Mouse (Mus musculus) MEL (cell line): ENCODE results near the gene Cldn10. TPM values are rescaled to one million over a fixed set of nuclear protein-coding genes. Genes with fewer than 3 reads are reported as not detected.

ENCODE experiments used
- DNase-seq: peaks from one replicate; pipeline ENCODE4 v3.0.0; 2011; ENCODE audit warnings: low read depth, low spot score
- H3K27ac ChIP-seq: 2 replicates; pipeline ENCODE4 v1.5.1; 2012; ENCODE audit warnings: low read depth, mild to moderate bottlenecking, control low read depth, low read length, moderate library complexity; ENCODE audit not compliant: control insufficient read depth
- H3K27me3 ChIP-seq, 2 experiments: fragments of 150-350 bp in 1 of 2; sonication (generic) in 1 of 2; 2 replicates each; pipeline ENCODE4 v1.6.1; 2012; ENCODE audit warnings: low read length in 2 of 2, mild to moderate bottlenecking in 2 of 2, improper control_type of control experiment in 1 of 2, moderate library complexity in 1 of 2; ENCODE audit not compliant: insufficient read depth in 2 of 2, control insufficient read depth in 1 of 2
- H3K36me3 ChIP-seq, 2 experiments: 2 replicates each; pipeline ENCODE4 v1.6.1; 2012 to 2014; ENCODE audit warnings: low read length in 2 of 2, improper control_type of control experiment in 1 of 2, inconsistent platforms in 1 of 2, mild to moderate bottlenecking in 1 of 2; ENCODE audit not compliant: insufficient read depth in 2 of 2, control insufficient read depth in 1 of 2
- H3K4me1 ChIP-seq, 2 experiments: fragments of 150-350 bp in 1 of 2; sonication (generic) in 1 of 2; 2 replicates each; pipeline ENCODE4 v1.6.1; 2012; ENCODE audit warnings: low read length in 2 of 2, improper control_type of control experiment in 1 of 2, mild to moderate bottlenecking in 1 of 2; ENCODE audit not compliant: insufficient read depth in 2 of 2, control insufficient read depth in 1 of 2
- H3K4me3 ChIP-seq, 2 experiments: fragments of 150-350 bp in 1 of 2; sonication (generic) in 1 of 2; 2 replicates each; pipeline ENCODE4 v1.5.1; 2012; ENCODE audit warnings: low read depth in 2 of 2, low read length in 2 of 2, mild to moderate bottlenecking in 2 of 2, moderate library complexity in 2 of 2, control low read depth in 1 of 2, improper control_type of control experiment in 1 of 2; ENCODE audit not compliant: control insufficient read depth in 1 of 2, insufficient read depth in 1 of 2
- H3K79me2 ChIP-seq: 2 replicates; pipeline ENCODE4 v1.6.1; 2012; ENCODE audit warnings: mild to moderate bottlenecking, low read length, moderate library complexity; ENCODE audit not compliant: control insufficient read depth, poor library complexity, insufficient read depth
- H3K9ac ChIP-seq: 2 replicates; pipeline ENCODE4 v1.6.1; 2012; ENCODE audit warnings: low read depth, mild to moderate bottlenecking, control low read depth, low read length, moderate library complexity; ENCODE audit not compliant: control insufficient read depth, poor library complexity, severe bottlenecking
- H3K9me3 ChIP-seq: fragments of 150-350 bp; sonication (generic); replicated peaks from 2 replicates; pipeline ENCODE4 v1.6.1; 2012; ENCODE audit warnings: mild to moderate bottlenecking, low read length, improper control_type of control experiment, moderate library complexity; ENCODE audit not compliant: insufficient read depth
- BHLHE40 ChIP-seq: IDR thresholded peaks from 2 replicates; pipeline ENCODE4 v1.6.1; 2012; ENCODE audit warnings: low read depth, mild to moderate bottlenecking, inconsistent platforms, low read length, improper control_type of control experiment, borderline replicate concordance
- CHD1 ChIP-seq: IDR thresholded peaks from 2 replicates; pipeline ENCODE4 v1.6.1; 2012; ENCODE audit warnings: low read depth, mild to moderate bottlenecking, inconsistent platforms, low read length, improper control_type of control experiment
- CHD2 ChIP-seq: IDR thresholded peaks from 2 replicates; pipeline ENCODE4 v1.6.1; 2011; ENCODE audit warnings: low read length, improper control_type of control experiment
- CTCF ChIP-seq, 3 experiments: IDR thresholded peaks in 2 of 3; conservative IDR thresholded peaks in 1 of 3; 2 replicates each; pipeline ENCODE4 v1.5.1; 2011 to 2012; ENCODE audit warnings: low read length in 3 of 3, low read depth in 2 of 3, mild to moderate bottlenecking in 2 of 3, improper control_type of control experiment in 1 of 3, inconsistent platforms in 1 of 3, mixed read lengths in 1 of 3, moderate library complexity in 1 of 3; ENCODE audit not compliant: control insufficient read depth in 1 of 3, insufficient read depth in 1 of 3, poor library complexity in 1 of 3, severe bottlenecking in 1 of 3
- ETS1 ChIP-seq: IDR thresholded peaks from 2 replicates; pipeline ENCODE4 v1.6.1; 2012; ENCODE audit warnings: low read depth, mild to moderate bottlenecking, inconsistent platforms, low read length, improper control_type of control experiment, moderate library complexity
- GATA1 ChIP-seq: IDR thresholded peaks from 2 replicates; pipeline ENCODE4 v1.6.1; 2011; ENCODE audit warnings: low read depth, low read length, improper control_type of control experiment
- HCFC1 ChIP-seq: IDR thresholded peaks from 2 replicates; pipeline ENCODE4 v1.6.1; 2012; ENCODE audit warnings: low read depth, mild to moderate bottlenecking, inconsistent platforms, low read length, improper control_type of control experiment, moderate library complexity
- MAFK ChIP-seq: IDR thresholded peaks from 2 replicates; pipeline ENCODE4 v1.6.1; 2011; ENCODE audit warnings: low read depth, mild to moderate bottlenecking, low read length, improper control_type of control experiment, borderline replicate concordance
- MAX ChIP-seq: IDR thresholded peaks from 2 replicates; pipeline ENCODE4 v1.6.1; 2011; ENCODE audit warnings: low read length, improper control_type of control experiment
- MXI1 ChIP-seq: IDR thresholded peaks from 2 replicates; pipeline ENCODE4 v1.6.1; 2011; ENCODE audit warnings: mild to moderate bottlenecking, low read depth, low read length, improper control_type of control experiment
- MYB ChIP-seq: IDR thresholded peaks from 2 replicates; pipeline ENCODE4 v1.6.1; 2011; ENCODE audit warnings: mild to moderate bottlenecking, low read depth, low read length, improper control_type of control experiment
- MYC ChIP-seq: IDR thresholded peaks from 2 replicates; pipeline ENCODE4 v1.6.1; 2011; ENCODE audit warnings: low read depth, mild to moderate bottlenecking, low read length, improper control_type of control experiment, moderate library complexity
- NELFE ChIP-seq: IDR thresholded peaks from 2 replicates; pipeline ENCODE4 v1.6.1; 2011; ENCODE audit warnings: low read depth, low read length, improper control_type of control experiment
- NRF1 ChIP-seq: IDR thresholded peaks from 2 replicates; pipeline ENCODE4 v1.6.1; 2014; ENCODE audit warnings: low read depth, mild to moderate bottlenecking, inconsistent platforms, low read length, improper control_type of control experiment, moderate library complexity; ENCODE audit not compliant: poor library complexity, insufficient read depth, severe bottlenecking
- POLR2A ChIP-seq, 2 experiments: IDR thresholded peaks; 2 replicates each; pipeline ENCODE4 v1.6.1; 2011 to 2012; ENCODE audit warnings: low read length in 2 of 2, mild to moderate bottlenecking in 2 of 2, control low read depth in 1 of 2, improper control_type of control experiment in 1 of 2, low read depth in 1 of 2, moderate library complexity in 1 of 2; ENCODE audit not compliant: control insufficient read depth in 1 of 2, insufficient read depth in 1 of 2, poor library complexity in 1 of 2
- POLR2AphosphoS2 ChIP-seq: IDR thresholded peaks from 2 replicates; pipeline ENCODE4 v1.6.1; 2011; ENCODE audit warnings: low read length, improper control_type of control experiment
- POLR2AphosphoS5 ChIP-seq: IDR thresholded peaks from 2 replicates; pipeline ENCODE4 v1.6.1; 2012; ENCODE audit warnings: low read depth, borderline replicate concordance, mild to moderate bottlenecking, inconsistent platforms, low read length, moderate library complexity, mixed read lengths
- RAD21 ChIP-seq: IDR thresholded peaks from 2 replicates; pipeline ENCODE4 v1.6.1; 2011; ENCODE audit warnings: mild to moderate bottlenecking, low read depth, low read length, improper control_type of control experiment
- RCOR1 ChIP-seq: IDR thresholded peaks from 2 replicates; pipeline ENCODE4 v1.6.1; 2012; ENCODE audit warnings: low read depth, mild to moderate bottlenecking, inconsistent platforms, low read length, improper control_type of control experiment
- SMC3 ChIP-seq: IDR thresholded peaks from 2 replicates; pipeline ENCODE4 v1.6.1; 2011; ENCODE audit warnings: low read depth, low read length, improper control_type of control experiment
- TCF12 ChIP-seq: IDR thresholded peaks from 2 replicates; pipeline ENCODE4 v1.6.1; 2014; ENCODE audit warnings: low read depth, mild to moderate bottlenecking, inconsistent platforms, low read length, improper control_type of control experiment, moderate library complexity
- USF1 ChIP-seq: IDR thresholded peaks from 2 replicates; pipeline ENCODE4 v1.6.1; 2014; ENCODE audit warnings: low read depth, mild to moderate bottlenecking, inconsistent platforms, low read length, improper control_type of control experiment, moderate library complexity
- USF2 ChIP-seq, 2 experiments: IDR thresholded peaks; 2 replicates each; pipeline ENCODE4 v1.6.1; 2011 to 2012; ENCODE audit warnings: improper control_type of control experiment in 2 of 2, low read length in 2 of 2, borderline replicate concordance in 1 of 2, inconsistent platforms in 1 of 2, low read depth in 1 of 2, mild to moderate bottlenecking in 1 of 2; ENCODE audit not compliant: insufficient read depth in 1 of 2
- ZC3H11A ChIP-seq: IDR thresholded peaks from 2 replicates; pipeline ENCODE4 v1.6.1; 2012; ENCODE audit warnings: low read depth, mild to moderate bottlenecking, inconsistent platforms, low read length, improper control_type of control experiment
- ZNF384 ChIP-seq: IDR thresholded peaks from 2 replicates; pipeline ENCODE4 v1.6.1; 2012; ENCODE audit warnings: low read depth, mild to moderate bottlenecking, inconsistent platforms, low read length, improper control_type of control experiment
- polyA plus RNA-seq, 2 experiments: library from polyadenylated mRNA; stranded (reverse) in 1 of 2; unstranded in 1 of 2; fragments of >175 nt in 1 of 2; fragments of >200 nt in 1 of 2; gene quantifications; 2 replicates each; pipeline versions ENCODE4 v1.2.1 to v1.2.4; 2012; ENCODE audit warnings: low replicate concordance in 2 of 2, low read depth in 1 of 2; ENCODE audit not compliant: insufficient read length in 2 of 2, insufficient read depth in 1 of 2, missing spikeins in 1 of 2
- total RNA-seq: library from RNA; depleted of rRNA; stranded (reverse); fragments of 300-350 nt; gene quantifications from 2 replicates; pipeline ENCODE4 v1.2.3, GENCODE M21; 2012

Gene Cldn10
- total and polyA plus RNA-seq, 3 experiments: 0.17 TPM; not detected in 2

- H3K9ac ChIP-seq: peak overlapping the region; percentile 73
- TF ChIP-seq RAD21 (peak; percentile 48), BHLHE40 (no peak), CHD2 (no peak), TCF12 (no peak), CTCF (IDR thresholded peaks at IDR 0.05 in 2 of 3, conservative IDR thresholded peaks at IDR 0.05 in 1 of 3; ENCODE audit: control insufficient read depth in 1 of 3, insufficient read depth in 1 of 3, low read depth in 2 of 3, low read length in 3 of 3, poor library complexity in 1 of 3, severe bottlenecking in 1 of 3) (peak; percentile 44 to 60 (median 46)), MYB (no peak), ZC3H11A (0 out of 2 replicates have a peak, but pooled peaks have one; percentile 38), MAX (no peak), SMC3 (peak; percentile 40; the same call in 1 of the 2 replicates), MAFK (peak; percentile 25; the same call in 1 of the 2 replicates)
- no peaks in the 10 kb centered on the region for H3K27me3 ChIP-seq
- H3K79me2 ChIP-seq: no peaks in the 10 kb centered on the region
- H3K4me3 ChIP-seq: peak overlapping the region; percentile 60 to 64
- H3K4me1 ChIP-seq: peaks cover 0 to 7% of the 10 kb centered on the region in 2 experiments; a peak in 2 of 4 replicates
- H3K36me3 ChIP-seq: peaks cover 0 to 9% of the 10 kb centered on the region in 2 experiments; a peak in 2 of 4 replicates
- H3K9me3 ChIP-seq: no peaks in the 10 kb centered on the region
- no peak overlapping the region for H3K27ac ChIP-seq
- peak; percentile 76 for DNase-seq
Measured at GRCm38 (mm10) chr14:118910332-118911222, 122.9 kb downstream of the Cldn10 start.

DNA sequence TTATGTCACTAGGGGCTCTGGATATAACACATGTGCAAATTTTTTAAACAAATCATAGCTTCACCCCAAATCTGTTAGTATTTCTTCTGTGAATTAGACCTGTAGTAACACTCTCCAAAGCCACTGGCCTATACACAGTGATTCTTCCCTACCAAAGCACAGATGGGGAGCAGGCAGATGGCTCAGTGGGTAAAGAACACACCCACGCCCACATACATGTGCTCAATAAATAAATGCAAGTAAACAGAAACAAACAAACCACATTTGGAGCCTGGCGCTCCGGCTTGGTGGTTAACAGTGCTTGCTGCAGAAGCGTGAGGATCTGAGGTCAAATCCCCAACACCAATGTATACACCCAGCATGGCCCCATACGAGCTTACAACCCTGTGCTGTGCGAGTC is 123.8 kb downstream of the Cldn10 start:
- H3K4me1 ChIP-seq: peaks cover 0 to 7% of the 10 kb centered on the region in 2 experiments; a peak in 2 of 4 replicates
- TF ChIP-seq NELFE: no peak
- TF ChIP-seq MXI1: no peak
- TF ChIP-seq POLR2A (IDR thresholded peaks at IDR 0.05; ENCODE audit: control insufficient read depth in 1 of 2, insufficient read depth in 1 of 2, low read depth in 1 of 2, low read length in 2 of 2, poor library complexity in 1 of 2): no peak
- no peak for TF ChIP-seq MAFK
- no peak for TF ChIP-seq CHD1
- no peak for TF ChIP-seq POLR2AphosphoS5
- no peak for TF ChIP-seq HCFC1
- no peak for TF ChIP-seq MAX
- no peak for TF ChIP-seq MYC
- no peak for TF ChIP-seq CHD2
- no peak for TF ChIP-seq RCOR1
- no peak for TF ChIP-seq USF1
- no peak for TF ChIP-seq ZNF384
- no peak for TF ChIP-seq NRF1
- TF ChIP-seq USF2 (IDR thresholded peaks at IDR 0.05; ENCODE audit: borderline replicate concordance in 1 of 2, insufficient read depth in 1 of 2, low read depth in 1 of 2, low read length in 2 of 2): no peak
- no peak for TF ChIP-seq ETS1
- no peak for TF ChIP-seq GATA1
- TF ChIP-seq POLR2AphosphoS2: no peak
- peaks cover 0 to 9% of the 10 kb centered on the region in 2 experiments; a peak in 2 of 4 replicates for H3K36me3 ChIP-seq
- H3K27me3 ChIP-seq: no peaks in the 10 kb centered on the region
- no peak for DNase-seq
- H3K27ac ChIP-seq: no peak overlapping the region
- no peaks in the 10 kb centered on the region for H3K79me2 ChIP-seq
- H3K4me3 ChIP-seq: no peak overlapping the region
- H3K9ac ChIP-seq: no peak overlapping the region
- H3K9me3 ChIP-seq: no peaks in the 10 kb centered on the region
